8 mouse cellular contexts compared by ENCODE assay signal in genomic region chr9:41108324-41109180, GRCm38 (mm10). TPM values are rescaled to one million over a fixed set of nuclear protein-coding genes. Genes with fewer than 3 reads are reported as not detected.
DNase-seq lines count a peak whose midpoint lies in the region; ATAC-seq and TF ChIP-seq lines count a peak whose summit lies in the region.

No protein-coding gene starts in this region.

- H3K27me3 ChIP-seq in lung, embryonic 15.5 days = no peaks in the 10 kb centered on the region
- H3K27me3 ChIP-seq in neural tube, embryonic 13.5 days = peaks cover 15% of the 10 kb centered on the region
- no peaks in the 10 kb centered on the region for H3K27me3 ChIP-seq in intestine, postnatal 0 days (replicated peaks; ENCODE audit: control insufficient read depth, insufficient read depth, low read length)
- H3K27me3 ChIP-seq in midbrain, embryonic 11.5 days (ENCODE audit: control insufficient read depth, insufficient read depth, low read length) = no peaks in the 10 kb centered on the region

- peak; percentile 73; the same call in 1 of the 2 replicates for ATAC-seq in lung, embryonic 15.5 days (ENCODE audit: borderline replicate concordance, extremely low read depth, low FRiP score, low TSS enrichment)
- ATAC-seq in neural tube, embryonic 13.5 days (ENCODE audit: low read depth) = peak; percentile 82
- ATAC-seq in intestine, postnatal 0 days = no peak
- ATAC-seq in midbrain, embryonic 11.5 days (ENCODE audit: low FRiP score) = no peak

- H3K36me3 ChIP-seq in lung, embryonic 15.5 days = no peaks in the 10 kb centered on the region
- H3K36me3 ChIP-seq in neural tube, embryonic 13.5 days = no peaks in the 10 kb centered on the region
- no peaks in the 10 kb centered on the region for H3K36me3 ChIP-seq in intestine, postnatal 0 days (ENCODE audit: control insufficient read depth, insufficient read depth)
- H3K36me3 ChIP-seq in midbrain, embryonic 11.5 days (ENCODE audit: control insufficient read depth, insufficient read depth, low read length) = no peaks in the 10 kb centered on the region

- H3K4me3 ChIP-seq in lung, embryonic 15.5 days = no peak overlapping the region
- no peak overlapping the region for H3K4me3 ChIP-seq in lung, adult 2 months (replicated peaks; ENCODE audit: extremely low read depth, low read depth, low read length)
- no peak overlapping the region for H3K4me3 ChIP-seq in neural tube, embryonic 13.5 days
- H3K4me3 ChIP-seq in intestine, postnatal 0 days (ENCODE audit: low read depth, low read length) = no peak overlapping the region
- no peak overlapping the region for H3K4me3 ChIP-seq in midbrain, embryonic 11.5 days (ENCODE audit: low read depth, low read length)

- no peak for TF ChIP-seq POLR2A in lung, adult 2 months (IDR thresholded peaks at IDR 0.05; ENCODE audit: borderline replicate concordance, extremely low read depth, low read depth, low read length)

- H3K27ac ChIP-seq in lung, embryonic 15.5 days = peak overlapping the region; percentile 48; the same call in 1 of the 2 replicates
- H3K27ac ChIP-seq in neural tube, embryonic 13.5 days (replicated peaks) = 0 out of 2 replicates have a peak overlapping the region, but pooled peaks have one; percentile 35
- no peak overlapping the region for H3K27ac ChIP-seq in intestine, postnatal 0 days (ENCODE audit: low read depth, low read length)
- H3K27ac ChIP-seq in midbrain, embryonic 11.5 days (ENCODE audit: low read depth, low read length) = no peak overlapping the region

- H3K9ac ChIP-seq in lung, embryonic 15.5 days = no peak overlapping the region
- H3K9ac ChIP-seq in neural tube, embryonic 13.5 days = no peak overlapping the region
- no peak overlapping the region for H3K9ac ChIP-seq in intestine, postnatal 0 days (ENCODE audit: low read depth, low read length)
- H3K9ac ChIP-seq in midbrain, embryonic 11.5 days (ENCODE audit: low read length) = no peak overlapping the region

- H3K4me1 ChIP-seq in lung, embryonic 15.5 days = peaks cover 35% of the 10 kb centered on the region
- no peaks in the 10 kb centered on the region; the same call in 1 of the 2 replicates for H3K4me1 ChIP-seq in lung, adult 2 months (ENCODE audit: control insufficient read depth, insufficient read depth, low read length)
- H3K4me1 ChIP-seq in neural tube, embryonic 13.5 days (replicated peaks) = peaks cover 33% of the 10 kb centered on the region
- peaks cover 3% of the 10 kb centered on the region; the same call in 1 of the 2 replicates for H3K4me1 ChIP-seq in intestine, postnatal 0 days (replicated peaks; ENCODE audit: control insufficient read depth, insufficient read depth, low read length)
- peaks cover 3% of the 10 kb centered on the region; the same call in 1 of the 2 replicates for H3K4me1 ChIP-seq in midbrain, embryonic 11.5 days (ENCODE audit: control insufficient read depth, insufficient read depth, low read length)

- DNase-seq in lung, adult 2 months = no peak
- DNase-seq in embryo, embryonic 10.5 days (ENCODE audit: low spot score) = peak; percentile 25
- DNase-seq in heart, postnatal 10 days = peak; percentile 79 to 80
- peak; percentile 65 to 84 for DNase-seq in layer of hippocampus, postnatal 14 days (ENCODE audit: low spot score in 2 of 2)
- DNase-seq in midbrain, embryonic 11.5 days (ENCODE audit: low spot score, missing footprints) = no peak

- no peak for TF ChIP-seq CTCF in lung, adult 2 months (IDR thresholded peaks at IDR 0.05; ENCODE audit: insufficient read depth, low read length)
- no peak for TF ChIP-seq CTCF in intestine, postnatal 0 days (IDR thresholded peaks at IDR 0.05; ENCODE audit: low read depth)

- WGBS in lung, embryonic 15.5 days = 27% methylated on average over 14 of the region's 14 CpGs
- 27% methylated on average over 14 of the region's 14 CpGs for WGBS in lung, adult 2 months
- whole genome bisulfite sequencing in neural tube, embryonic 13.5 days = 22% methylated on average over 14 of the region's 14 CpGs
- WGBS in intestine, postnatal 0 days = 38% methylated on average over 14 of the region's 14 CpGs
- WGBS in midbrain, embryonic 11.5 days = 86% methylated on average over 14 of the region's 14 CpGs

- H3K9me3 ChIP-seq in lung, embryonic 15.5 days = no peaks in the 10 kb centered on the region
- H3K9me3 ChIP-seq in neural tube, embryonic 13.5 days = no peaks in the 10 kb centered on the region
- no peaks in the 10 kb centered on the region for H3K9me3 ChIP-seq in intestine, postnatal 0 days (ENCODE audit: control insufficient read depth)
- H3K9me3 ChIP-seq in midbrain, embryonic 11.5 days (ENCODE audit: control insufficient read depth, low read length) = no peaks in the 10 kb centered on the region

- H3K4me2 ChIP-seq in lung, embryonic 15.5 days = peak overlapping the region; percentile 5
- no peak overlapping the region for H3K4me2 ChIP-seq in neural tube, embryonic 13.5 days
- no peak overlapping the region for H3K4me2 ChIP-seq in intestine, postnatal 0 days (replicated peaks; ENCODE audit: low read depth)
- H3K4me2 ChIP-seq in midbrain, embryonic 11.5 days = no peak overlapping the region

- intact Hi-C loops in heart, postnatal 10 days (cut with DNase I) = no loop called here

RNA-seq across cellular contexts. Expression of gene Ubash3b, which starts 52.9 kb away (rescaled TPM):
- 5.5 and 6.3 TPM in 2 replicates for polyA plus RNA-seq in lung, embryonic 15.5 days (2015; fragmentation: Nextera tagmentation; extraction: Ambion mirVana)
- 3.4 and 5.4 TPM in 2 replicates for polyA plus RNA-seq in lung, adult 2 months (2012; rRNA removed)
- 1 to 10 TPM; 2.9 to 3.7 TPM for total RNA-seq in heart, postnatal 10 days (2021)
- 10 to 100 TPM; 29.0 to 30.4 TPM for total RNA-seq in layer of hippocampus, postnatal 14 days (2021)
- polyA plus RNA-seq in neural tube, embryonic 13.5 days (2015; fragmentation: Nextera tagmentation; extraction: Ambion mirVana) = 26.0 and 34.8 TPM in 2 replicates
- 6.3 and 7.2 TPM in 2 replicates for polyA plus RNA-seq in intestine, postnatal 0 days (2015; fragmentation: Nextera tagmentation; extraction: Ambion mirVana)
- 9.4 and 9.5 TPM in 2 replicates for polyA plus RNA-seq in midbrain, embryonic 11.5 days (2014; fragmentation: Nextera tagmentation; extraction: Ambion mirVana)

Comparison
In these comparisons a context has a peak if more than half of its experiments do, and no peak if none do; other contexts are left out.
1. ATAC-seq: peak in lung, embryonic 15.5 days (single experiment) and neural tube, embryonic 13.5 days (single experiment); none in intestine, postnatal 0 days (single experiment) and midbrain, embryonic 11.5 days (single experiment).
2. H3K27ac ChIP-seq: peak in lung, embryonic 15.5 days (single experiment) and neural tube, embryonic 13.5 days (single experiment); none in intestine, postnatal 0 days (single experiment) and midbrain, embryonic 11.5 days (single experiment).
3. DNase-seq: peak in embryo, embryonic 10.5 days (single experiment), heart, postnatal 10 days (2 of 2) and layer of hippocampus, postnatal 14 days (2 of 2); none in lung, adult 2 months (single experiment) and midbrain, embryonic 11.5 days (single experiment).